Mouse (Mus musculus) stomach, postnatal 0 days (tissue): ENCODE measurements around the gene Tmie. TPM values are rescaled to one million over a fixed set of nuclear protein-coding genes. Genes with fewer than 3 reads are reported as not detected.

ENCODE experiments used
- ATAC-seq: fragments of 200-750 bp; cut with Nextera tagmentation; 2 replicates; pipeline ENCODE4 v1.8.0; 2017; ENCODE audit not compliant: low FRiP score, low TSS enrichment
- DNase-seq: peaks from one replicate; pipeline ENCODE4 v3.0.0-alpha.2; 2016; ENCODE audit warnings: low spot score
- H3K27ac ChIP-seq: fragments of 300-500 bp; sonication (generic); replicated peaks from 2 replicates; pipeline ENCODE4 v1.5.1; 2014; ENCODE audit warnings: mild to moderate bottlenecking, control low read depth
- H3K27me3 ChIP-seq: fragments of 300-500 bp; sonication (generic); 2 replicates; pipeline ENCODE4 v1.6.1; 2014; ENCODE audit warnings: low read length; ENCODE audit not compliant: control insufficient read depth, insufficient read depth
- H3K36me3 ChIP-seq: fragments of 300-500 bp; sonication (generic); 2 replicates; pipeline ENCODE4 v1.6.1; 2014; ENCODE audit warnings: low read length, mixed read lengths; ENCODE audit not compliant: control insufficient read depth, insufficient read depth
- H3K4me1 ChIP-seq: fragments of 300-500 bp; sonication (generic); replicated peaks from 2 replicates; pipeline ENCODE4 v1.6.1; 2014; ENCODE audit warnings: antibody characterized with exemption; ENCODE audit not compliant: control insufficient read depth, insufficient read depth
- H3K4me2 ChIP-seq: fragments of 300-500 bp; sonication (generic); replicated peaks from 2 replicates; pipeline ENCODE4 v1.6.1; 2014; ENCODE audit warnings: low read depth, mild to moderate bottlenecking, control low read depth, moderate library complexity
- H3K4me3 ChIP-seq: fragments of 300-500 bp; sonication (generic); 2 replicates; pipeline ENCODE4 v1.5.1; 2014; ENCODE audit warnings: low read depth, low read length, control low read depth
- H3K9ac ChIP-seq: fragments of 300-500 bp; sonication (generic); 2 replicates; pipeline ENCODE4 v1.6.1; 2014; ENCODE audit warnings: mild to moderate bottlenecking, low read length, control low read depth, mixed read lengths
- H3K9me3 ChIP-seq: fragments of 300-500 bp; sonication (generic); 2 replicates; pipeline ENCODE4 v1.6.1; 2016; ENCODE audit warnings: low read length; ENCODE audit not compliant: control insufficient read depth
- CTCF ChIP-seq: IDR thresholded peaks from 2 replicates; pipeline ENCODE4 v1.5.1; 2016; ENCODE audit warnings: antibody characterized with exemption, low read depth, mild to moderate bottlenecking, moderate library complexity
- EP300 ChIP-seq: optimal IDR thresholded peaks from 2 replicates; pipeline ENCODE3; 2016; ENCODE audit warnings: antibody characterized with exemption
- WGBS: fragments of 180-500 bp; shearing (Covaris S2); extraction: QIAGEN DNeasy Blood & Tissue Kit; methylation state at CpG from one replicate; pipeline ENCODE4 v1.1.7; 2014; 5-methylcytosine and 5-hydroxymethylcytosine counted together
- polyA plus RNA-seq: library from polyadenylated mRNA; unstranded; fragments of >200 nt; fragmentation: Nextera tagmentation; extraction: Ambion mirVana; gene quantifications from 2 replicates; pipeline ENCODE4 v1.2.1, GENCODE M21; 2015

Gene Tmie
- polyA plus RNA-seq, 1 experiment from 2014 or later, result 1.5 TPM

- Histone ChIP-seq H3K27ac (no peak within 1 kb of the TSS), H3K27me3 (no peaks in the 10 kb centered on the region), H3K4me3 (no peak within 1 kb of the TSS), H3K4me2 (no peak within 1 kb of the TSS), H3K36me3 (no peaks in the 10 kb centered on the region), H3K9me3 (no peaks in the 10 kb centered on the region), H3K4me1 (no peaks in the 10 kb centered on the region), H3K9ac (no peak within 1 kb of the TSS)
- ATAC-seq (no peak), DNase-seq (no peak)
- 80% methylated on average over 10 of the region's 10 CpGs for WGBS
- TF ChIP-seq EP300 (no peak), CTCF (no peak)
These were observed 35.7 kb downstream of the Tmie start, which contains the start of gene Prss46 for GRCm38 (mm10) chr9:110844206-110844605. TSS of gene Prss46 (plus strand) at chr9:110844506.

- Histone ChIP-seq H3K4me1 (no peaks in the 10 kb centered on the region), H3K4me2 (no peak overlapping the region), H3K9me3 (no peaks in the 10 kb centered on the region), H3K27ac (no peak overlapping the region), H3K36me3 (no peaks in the 10 kb centered on the region), H3K4me3 (no peak overlapping the region), H3K9ac (no peak overlapping the region), H3K27me3 (no peaks in the 10 kb centered on the region)
- no peak for DNase-seq
- TF ChIP-seq EP300 (no peak), CTCF (no peak)
- WGBS, result 29% methylated on average over 2 of the region's 2 CpGs
- no peak for ATAC-seq
These were observed 38.5 kb downstream of the Tmie start for GRCm38 (mm10) chr9:110841438-110841837.

GRCm38 (mm10) chr9:110840905-110841304 lies 39.0 kb downstream of the Tmie start:
- ATAC-seq (no peak), DNase-seq (no peak)
- Histone ChIP-seq H3K4me3 (no peak overlapping the region), H3K27me3 (no peaks in the 10 kb centered on the region), H3K36me3 (no peaks in the 10 kb centered on the region), H3K9ac (no peak overlapping the region), H3K4me2 (no peak overlapping the region), H3K27ac (no peak overlapping the region), H3K4me1 (no peaks in the 10 kb centered on the region), H3K9me3 (no peaks in the 10 kb centered on the region)
- WGBS, result 79% methylated on average over 6 of the region's 6 CpGs
- TF ChIP-seq EP300, result no peak
- TF ChIP-seq CTCF, result no peak

GRCm38 (mm10) chr9:110836112-110836511 lies 43.8 kb downstream of the Tmie start:
- H3K4me3 ChIP-seq, result no peak overlapping the region
- no peak for TF ChIP-seq CTCF
- TF ChIP-seq EP300, result no peak

GRCm38 (mm10) chr9:110834961-110835360 lies 45.0 kb downstream of the Tmie start:
- WGBS, result 41% methylated on average over 10 of the region's 10 CpGs
- Histone ChIP-seq H3K36me3 (no peaks in the 10 kb centered on the region), H3K9ac (no peak overlapping the region), H3K9me3 (no peaks in the 10 kb centered on the region), H3K4me2 (no peak overlapping the region), H3K27me3 (no peaks in the 10 kb centered on the region), H3K4me3 (no peak overlapping the region), H3K27ac (no peak overlapping the region), H3K4me1 (no peaks in the 10 kb centered on the region)
- DNase-seq (no peak), ATAC-seq (no peak)
- TF ChIP-seq CTCF, result no peak
- no peak for TF ChIP-seq EP300

More at GRCm38 (mm10) chr9:110836112-110836511, 43.8 kb downstream of the Tmie start:
- Histone ChIP-seq H3K9me3 (no peaks in the 10 kb centered on the region), H3K4me1 (no peaks in the 10 kb centered on the region), H3K27me3 (no peaks in the 10 kb centered on the region), H3K4me2 (no peak overlapping the region), H3K27ac (no peak overlapping the region), H3K36me3 (no peaks in the 10 kb centered on the region), H3K9ac (no peak overlapping the region)
- ATAC-seq (no peak), DNase-seq (no peak)
- 62% methylated on average over 2 of the region's 2 CpGs for WGBS

GRCm38 (mm10) chr9:110834411-110834810 lies 45.5 kb downstream of the Tmie start, which contains the start of gene Prss45:
TSS of gene Prss45 (plus strand) at chr9:110834588.
- no peak within 1 kb of the TSS for H3K4me3 ChIP-seq
- H3K27ac ChIP-seq, result no peak within 1 kb of the TSS
- H3K27me3 ChIP-seq, result no peaks in the 10 kb centered on the region
- TF ChIP-seq CTCF (no peak), EP300 (no peak)
- DNase-seq, result no peak
- ATAC-seq, result no peak
- no peaks in the 10 kb centered on the region for H3K9me3 ChIP-seq
- no peak within 1 kb of the TSS for H3K4me2 ChIP-seq
- no peaks in the 10 kb centered on the region for H3K4me1 ChIP-seq
- H3K36me3 ChIP-seq, result no peaks in the 10 kb centered on the region
- WGBS, result 77% methylated on average over 19 of the region's 19 CpGs
- no peak within 1 kb of the TSS for H3K9ac ChIP-seq
